Mouse (Mus musculus) cerebellum, postnatal 14 days (tissue): ENCODE measurements around the gene Atp6v1a.

Source experiments
- DNase-seq, 2 experiments: peaks; one replicate each; pipeline ENCODE4 v3.0.0; 2021; ENCODE audit warnings: mixed read lengths in 2 of 2

Atp6v1a gene

GRCm38 (mm10) chr16:44139536-44140185, at the start of gene Atp6v1a, which contains the start of gene Naa50:
TSS of gene Atp6v1a (minus strand) at chr16:44139705.
TSS of gene Naa50 (plus strand) at chr16:44139830.
- DNase-seq, result peak; percentile 97

GRCm38 (mm10) chr16:44188766-44189165, 49.3 kb upstream of the Atp6v1a start:
- DNase-seq, result no peak

- no peak for DNase-seq
Measured at GRCm38 (mm10) chr16:44187172-44187571, 47.7 kb upstream of the Atp6v1a start.

- no peak for DNase-seq
Measured at GRCm38 (mm10) chr16:44184769-44185168, 45.3 kb upstream of the Atp6v1a start.

GRCm38 (mm10) chr16:44182597-44182996, 43.1 kb upstream of the Atp6v1a start:
- DNase-seq, result no peak

- no peak for DNase-seq
Measured at GRCm38 (mm10) chr16:44178555-44178954, 39.0 kb upstream of the Atp6v1a start.

- no peak for DNase-seq
Measured at GRCm38 (mm10) chr16:44176511-44176910, 37.0 kb upstream of the Atp6v1a start.

GRCm38 (mm10) chr16:44175001-44175400, 35.5 kb upstream of the Atp6v1a start:
- DNase-seq, result no peak

- DNase-seq, result no peak
Measured at GRCm38 (mm10) chr16:44173966-44174530, 34.5 kb upstream of the Atp6v1a start.

- DNase-seq, result peak in 1 of 2 experiments; percentile 69
Measured at GRCm38 (mm10) chr16:44173155-44173941, 33.8 kb upstream of the Atp6v1a start, which contains the start of gene Usf3. TSS of gene Usf3 (plus strand) at chr16:44173246.

GRCm38 (mm10) chr16:44172297-44173154, 33.0 kb upstream of the Atp6v1a start:
- DNase-seq, result peak; percentile 98

GRCm38 (mm10) chr16:44168990-44169389, 29.5 kb upstream of the Atp6v1a start:
- DNase-seq, result no peak

GRCm38 (mm10) chr16:44165182-44165581, 25.7 kb upstream of the Atp6v1a start:
- DNase-seq, result no peak

- no peak for DNase-seq
Measured at GRCm38 (mm10) chr16:44163831-44164230, 24.3 kb upstream of the Atp6v1a start.

GRCm38 (mm10) chr16:44159325-44159724, 19.8 kb upstream of the Atp6v1a start:
- no peak for DNase-seq

GRCm38 (mm10) chr16:44154497-44155057, 15.1 kb upstream of the Atp6v1a start:
- DNase-seq, result peak in 1 of 2 experiments; percentile 4

GRCm38 (mm10) chr16:44149002-44149767, 9.7 kb upstream of the Atp6v1a start:
- DNase-seq, result no peak

GRCm38 (mm10) chr16:44141483-44141882, 2.0 kb upstream of the Atp6v1a start:
- no peak for DNase-seq

GRCm38 (mm10) chr16:44140186-44140787, 782 bp upstream of the Atp6v1a start:
- peak; percentile 80 to 83 for DNase-seq

- peak; percentile 90 to 93 for DNase-seq
Measured at GRCm38 (mm10) chr16:44138979-44139535, 448 bp downstream of the Atp6v1a start.
